Mouse (Mus musculus) liver, embryonic 14.5 days (tissue): ENCODE data around the gene Hemk1. TPM values are rescaled to one million over a fixed set of nuclear protein-coding genes. Genes with fewer than 3 reads are reported as not detected.

Experiments used
- ATAC-seq: fragments of 200-750 bp; cut with Nextera tagmentation; 2 replicates; pipeline ENCODE4 v1.8.0; 2017; ENCODE audit warnings: moderate number of reproducible peaks, mild to moderate bottlenecking, moderate library complexity; ENCODE audit not compliant: insufficient read depth
- DNase-seq, 3 experiments: peaks; one replicate each; pipeline ENCODE4 v3.0.0-alpha.2; 2012 to 2013; ENCODE audit warnings: low read depth in 3 of 3, low spot score in 3 of 3
- H3K27ac ChIP-seq: fragments of 300-500 bp; sonication (generic); 2 replicates; pipeline ENCODE4 v1.5.1; 2014; ENCODE audit warnings: moderate library complexity, mild to moderate bottlenecking, control low read depth, inconsistent platforms
- H3K27me3 ChIP-seq: fragments of 300-500 bp; sonication (generic); 2 replicates; pipeline ENCODE4 v1.6.1; 2014; ENCODE audit warnings: mild to moderate bottlenecking, low read length, moderate library complexity; ENCODE audit not compliant: control insufficient read depth, insufficient read depth
- H3K36me3 ChIP-seq: fragments of 300-500 bp; sonication (generic); replicated peaks from 2 replicates; pipeline ENCODE4 v1.6.1; 2014; ENCODE audit warnings: low read depth; ENCODE audit not compliant: control insufficient read depth, insufficient read depth
- H3K4me1 ChIP-seq, 2 experiments: fragments of 200-500 bp in 1 of 2; fragments of 300-500 bp in 1 of 2; sonication (generic) in 1 of 2; replicated peaks; 2 replicates each; pipeline ENCODE4 v1.6.1; 2012 to 2014; ENCODE audit warnings: antibody characterized with exemption in 1 of 2, inconsistent platforms in 1 of 2, low read length in 1 of 2; ENCODE audit not compliant: control insufficient read depth in 2 of 2, insufficient read depth in 2 of 2
- H3K4me2 ChIP-seq: fragments of 300-500 bp; sonication (generic); 2 replicates; pipeline ENCODE4 v1.6.1; 2014; ENCODE audit warnings: low read depth, mild to moderate bottlenecking, control low read depth, moderate library complexity
- H3K4me3 ChIP-seq, 2 experiments: fragments of 200-500 bp in 1 of 2; fragments of 300-500 bp in 1 of 2; sonication (generic) in 1 of 2; 2 replicates each; pipeline ENCODE4 v1.5.1; 2012 to 2014; ENCODE audit warnings: low read depth in 2 of 2, low read length in 2 of 2, mild to moderate bottlenecking in 2 of 2, control low read depth in 1 of 2, inconsistent platforms in 1 of 2, moderate library complexity in 1 of 2; ENCODE audit not compliant: insufficient read depth in 1 of 2
- H3K9ac ChIP-seq: fragments of 300-500 bp; sonication (generic); replicated peaks from 2 replicates; pipeline ENCODE4 v1.6.1; 2014; ENCODE audit warnings: mild to moderate bottlenecking, control low read depth, moderate library complexity
- H3K9me3 ChIP-seq: fragments of 300-500 bp; sonication (generic); 2 replicates; pipeline ENCODE4 v1.6.1; 2016; ENCODE audit warnings: low read length, mixed read lengths; ENCODE audit not compliant: control insufficient read depth
- CTCF ChIP-seq: IDR thresholded peaks from 2 replicates; pipeline ENCODE4 v1.5.1; 2016; ENCODE audit warnings: antibody characterized with exemption, low read depth, control low read depth
- EP300 ChIP-seq: IDR thresholded peaks from 2 replicates; pipeline ENCODE4 v1.6.1; 2016; ENCODE audit warnings: antibody characterized with exemption, low read depth
- WGBS: fragments of 180-500 bp; shearing (Covaris S2); extraction: QIAGEN DNeasy Blood & Tissue Kit; methylation state at CpG from one replicate; pipeline ENCODE4 v1.1.7; 2014; ENCODE audit not compliant: insufficient replicate concordance; 5-methylcytosine and 5-hydroxymethylcytosine counted together
- polyA plus RNA-seq, 2 experiments: library from polyadenylated mRNA; depleted of rRNA in 1 of 2; stranded (reverse) in 1 of 2; unstranded in 1 of 2; fragments of >200 nt; fragmentation: Nextera tagmentation in 1 of 2; extraction: Ambion mirVana in 1 of 2; gene quantifications; 2 replicates each; pipeline versions ENCODE4 v1.2.1 to v1.2.3; 2012 to 2014

Hemk1 gene
- polyA plus RNA-seq, 2 experiments = 2.2 to 3.3 TPM

GRCm38 (mm10) chr9:107333686-107334085, 4.5 kb downstream of the Hemk1 start:
- H3K27ac ChIP-seq = no peak overlapping the region
- TF ChIP-seq EP300 = no peak
- no peak for TF ChIP-seq CTCF
- H3K27me3 ChIP-seq = no peaks in the 10 kb centered on the region
- H3K4me1 ChIP-seq = peaks cover 2 to 4% of the 10 kb centered on the region in 2 experiments; a peak in 1 of 4 replicates
- no peak overlapping the region for H3K4me2 ChIP-seq
- no peak overlapping the region for H3K4me3 ChIP-seq
- H3K9ac ChIP-seq = no peak overlapping the region
- H3K9me3 ChIP-seq = no peaks in the 10 kb centered on the region
- ATAC-seq (no peak), DNase-seq (no peak)
- H3K36me3 ChIP-seq = no peaks in the 10 kb centered on the region
- WGBS = 45% methylated on average over 2 of the region's 2 CpGs

GRCm38 (mm10) chr9:107330791-107331190, 7.4 kb downstream of the Hemk1 start:
- no peak overlapping the region for H3K9ac ChIP-seq
- no peaks in the 10 kb centered on the region for H3K36me3 ChIP-seq
- no peak for ATAC-seq
- TF ChIP-seq CTCF (no peak), EP300 (no peak)
- DNase-seq = no peak
- H3K9me3 ChIP-seq = no peaks in the 10 kb centered on the region
- no peak overlapping the region for H3K4me3 ChIP-seq
- H3K27ac ChIP-seq = no peak overlapping the region
- no peak overlapping the region for H3K4me2 ChIP-seq
- WGBS = 44% methylated on average over 6 of the region's 6 CpGs
- H3K27me3 ChIP-seq = no peaks in the 10 kb centered on the region
- H3K4me1 ChIP-seq = no peaks in the 10 kb centered on the region

GRCm38 (mm10) chr9:107327879-107328620, 10.1 kb downstream of the Hemk1 start:
- H3K4me2 ChIP-seq = no peak overlapping the region
- H3K36me3 ChIP-seq = no peaks in the 10 kb centered on the region
- no peaks in the 10 kb centered on the region; a peak in 1 of 4 replicates for H3K4me1 ChIP-seq
- H3K27me3 ChIP-seq = no peaks in the 10 kb centered on the region
- H3K27ac ChIP-seq = no peak overlapping the region
- H3K9ac ChIP-seq = no peak overlapping the region
- DNase-seq (no peak), ATAC-seq (no peak)
- WGBS = 78% methylated on average over 16 of the region's 16 CpGs
- H3K4me3 ChIP-seq = no peak overlapping the region
- TF ChIP-seq EP300 (no peak), CTCF (no peak)
- H3K9me3 ChIP-seq = no peaks in the 10 kb centered on the region

- H3K27ac ChIP-seq = no peak overlapping the region
- H3K27me3 ChIP-seq = no peaks in the 10 kb centered on the region
- no peak overlapping the region for H3K9ac ChIP-seq
- H3K4me2 ChIP-seq = no peak overlapping the region
- no peak for DNase-seq
- WGBS = 55% methylated on average over 7 of the region's 7 CpGs
- H3K4me1 ChIP-seq = no peaks in the 10 kb centered on the region; a peak in 1 of 4 replicates
- ATAC-seq = no peak
- TF ChIP-seq EP300 (no peak), CTCF (no peak)
- H3K36me3 ChIP-seq = no peaks in the 10 kb centered on the region
- no peak overlapping the region for H3K4me3 ChIP-seq
- H3K9me3 ChIP-seq = no peaks in the 10 kb centered on the region
Observed at GRCm38 (mm10) chr9:107325904-107326303, 12.2 kb downstream of the Hemk1 start.

- WGBS = 54% methylated on average over 4 of the region's 4 CpGs
- Histone ChIP-seq H3K27ac (no peak overlapping the region), H3K4me2 (no peak overlapping the region), H3K4me1 (no peaks in the 10 kb centered on the region; a peak in 1 of 4 replicates), H3K36me3 (no peaks in the 10 kb centered on the region), H3K9ac (no peak overlapping the region), H3K4me3 (no peak overlapping the region), H3K9me3 (no peaks in the 10 kb centered on the region), H3K27me3 (no peaks in the 10 kb centered on the region)
- ATAC-seq = no peak
- no peak for DNase-seq
- TF ChIP-seq EP300 = no peak
- no peak for TF ChIP-seq CTCF
Observed at GRCm38 (mm10) chr9:107324799-107325561, 13.2 kb downstream of the Hemk1 start.
